Mouse (Mus musculus) ovary, postnatal 14 days (tissue): Measurements from ENCODE around the gene Hlcs.
"Not testable (repeated sequence)": the region's sequence is repeated elsewhere in the genome, so short reads cannot be mapped to it uniquely, and the experiment has no call there.

Experiments used
- DNase-seq: peaks from one replicate; pipeline ENCODE4 v3.0.0; 2022; ENCODE audit warnings: low spot score

The Hlcs gene

DNA sequence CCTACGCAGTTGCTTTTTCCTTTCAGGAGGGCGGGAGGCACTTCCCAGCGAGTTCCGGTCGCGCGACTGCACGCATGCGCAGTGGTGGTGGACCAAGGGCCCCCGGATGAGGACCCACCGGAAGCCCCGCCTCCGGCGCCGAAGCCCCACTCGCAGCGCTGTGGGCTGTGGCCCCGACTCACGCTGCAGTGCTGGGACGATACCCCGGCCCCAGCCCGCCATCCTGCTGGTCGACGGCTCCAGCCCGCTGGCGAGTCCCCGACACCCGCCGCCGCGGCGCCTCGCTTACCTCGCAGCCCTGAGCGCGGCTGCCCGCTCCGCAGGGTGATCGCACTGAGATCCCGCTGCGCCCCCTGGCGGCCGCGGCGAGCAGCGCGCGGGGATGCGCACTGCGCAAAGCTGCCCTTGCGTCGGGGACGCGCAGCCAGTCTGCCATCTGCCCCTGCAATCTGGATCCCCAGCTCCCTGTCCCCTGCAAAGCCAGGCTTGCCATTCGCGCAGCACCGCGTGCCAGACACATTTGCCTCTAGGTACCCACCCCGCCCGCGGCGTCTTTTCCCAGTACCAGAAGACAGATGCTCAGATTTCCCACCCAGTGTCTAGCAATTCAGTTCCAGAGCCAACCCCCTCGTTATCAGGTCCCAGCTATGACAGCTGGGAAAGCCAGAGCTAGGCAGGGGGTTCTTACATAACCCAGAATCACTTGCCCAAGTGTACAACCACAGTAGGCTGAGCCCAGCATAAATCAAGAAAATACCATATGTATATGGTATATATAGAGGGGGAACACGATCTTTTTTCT is at the start of gene Hlcs:
TSS of gene Hlcs (minus strand) at position 343 of the 802 bp plus-strand sequence.
- DNase-seq, result peak; percentile 96

DNA sequence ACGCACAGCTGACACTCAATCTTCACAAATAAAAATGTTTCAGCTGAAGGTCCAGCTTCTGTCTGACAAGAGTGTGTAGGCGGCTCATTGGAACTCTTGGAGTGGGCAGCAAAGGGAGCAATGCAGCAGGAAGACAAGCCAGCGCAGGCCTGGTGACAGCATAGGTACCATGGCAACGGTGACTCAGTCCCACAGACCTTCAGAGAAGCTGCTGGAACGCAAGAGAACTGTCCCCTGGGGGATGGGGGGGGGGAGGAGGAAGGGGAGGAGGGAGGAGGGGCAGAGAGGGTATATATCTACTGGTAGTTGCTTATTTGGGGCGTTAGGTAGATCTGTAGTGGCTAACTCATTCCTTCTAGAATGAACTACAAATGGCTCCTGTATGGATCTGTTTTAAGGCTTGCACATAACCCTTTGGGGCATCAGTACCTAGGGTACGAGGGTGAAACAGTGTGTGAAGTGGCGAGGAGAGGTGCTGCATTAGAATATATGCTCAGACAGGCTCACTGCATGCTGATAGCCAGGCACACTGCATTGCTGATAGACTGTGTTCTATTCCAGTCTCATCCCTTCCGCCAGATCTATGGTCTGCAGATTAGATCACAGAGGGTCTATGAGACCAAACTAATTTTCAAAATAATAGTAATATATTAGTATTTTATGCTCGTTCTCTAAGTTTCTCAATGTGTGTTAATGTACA is 49.0 kb upstream of the Hlcs start:
- DNase-seq, result no peak

DNA sequence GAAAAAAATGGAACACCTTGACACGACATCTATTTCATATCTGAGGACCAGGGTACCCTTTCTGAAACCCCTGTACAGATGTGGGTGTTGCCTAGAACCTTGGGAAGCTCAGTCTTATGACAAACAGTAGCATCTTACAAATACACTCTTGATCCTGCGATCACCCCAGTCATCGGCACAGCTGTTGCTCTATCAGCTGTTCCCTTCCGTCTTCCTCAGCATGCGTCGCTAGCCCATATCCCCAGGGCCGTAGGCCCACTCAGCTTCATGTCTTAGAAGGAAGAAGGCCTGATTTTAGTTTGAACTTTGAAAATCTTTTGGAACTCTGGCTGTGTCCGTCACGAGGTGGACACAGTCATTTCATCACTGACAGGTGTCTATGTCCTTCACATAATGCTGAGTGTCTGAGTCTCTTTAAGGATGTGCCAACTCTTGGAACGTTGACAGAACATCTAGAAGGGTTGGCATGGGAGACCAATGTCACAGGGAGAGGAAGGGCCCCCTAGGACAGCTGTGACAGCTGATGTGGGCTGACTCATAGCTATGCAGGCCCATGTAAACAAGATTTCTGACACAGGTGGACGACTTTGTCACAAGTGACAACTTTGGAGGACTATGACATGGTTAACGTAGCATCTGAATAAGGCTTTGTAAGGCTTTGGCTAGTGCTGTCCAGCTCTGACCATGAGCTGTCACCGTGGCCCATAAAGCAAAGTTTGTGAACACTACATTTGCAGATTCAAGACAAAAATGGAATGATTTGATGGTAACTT is 47.4 kb upstream of the Hlcs start:
- no peak for DNase-seq

GRCm38 (mm10) chr16:94358091-94358490 is 44.7 kb upstream of the Hlcs start:
- no peak for DNase-seq

DNA sequence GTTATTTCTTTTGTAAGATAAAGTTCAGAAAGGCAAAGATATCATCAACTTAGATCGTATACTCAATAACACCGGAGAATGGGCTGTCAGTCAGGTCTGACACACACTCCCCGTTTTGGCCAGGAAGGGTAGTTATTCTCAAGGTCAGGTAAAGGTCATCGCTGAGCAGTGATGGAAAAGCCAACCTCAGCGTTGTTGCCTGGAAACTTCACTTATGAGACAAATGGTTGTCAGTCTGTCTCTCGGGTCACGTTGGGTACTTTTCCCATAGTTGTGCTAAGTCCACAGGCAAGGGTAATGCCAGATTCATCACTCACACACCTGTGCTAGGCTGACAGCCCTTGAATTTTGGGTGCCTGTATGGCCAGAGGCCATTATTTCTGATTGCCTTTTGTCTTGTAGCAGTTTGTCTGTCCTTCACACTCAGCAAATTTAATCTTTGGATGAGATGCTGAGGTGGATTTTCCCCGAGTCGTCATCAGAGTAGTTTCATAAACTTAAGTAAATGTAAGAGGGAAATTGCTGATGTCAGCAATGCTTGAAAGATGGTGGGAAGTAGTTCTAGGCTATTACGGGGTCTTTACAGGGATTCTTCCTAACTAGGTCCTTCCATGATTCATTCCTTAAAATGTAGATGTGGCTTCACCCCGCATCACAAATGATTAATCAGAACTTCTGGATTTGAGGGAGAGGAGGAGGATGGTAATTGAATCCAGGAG is 43.6 kb upstream of the Hlcs start:
- DNase-seq, result no peak

GRCm38 (mm10) chr16:94356046-94356445 is 42.7 kb upstream of the Hlcs start:
- no peak for DNase-seq

- no peak for DNase-seq
These were observed 41.1 kb upstream of the Hlcs start for GRCm38 (mm10) chr16:94354450-94354849.

DNA sequence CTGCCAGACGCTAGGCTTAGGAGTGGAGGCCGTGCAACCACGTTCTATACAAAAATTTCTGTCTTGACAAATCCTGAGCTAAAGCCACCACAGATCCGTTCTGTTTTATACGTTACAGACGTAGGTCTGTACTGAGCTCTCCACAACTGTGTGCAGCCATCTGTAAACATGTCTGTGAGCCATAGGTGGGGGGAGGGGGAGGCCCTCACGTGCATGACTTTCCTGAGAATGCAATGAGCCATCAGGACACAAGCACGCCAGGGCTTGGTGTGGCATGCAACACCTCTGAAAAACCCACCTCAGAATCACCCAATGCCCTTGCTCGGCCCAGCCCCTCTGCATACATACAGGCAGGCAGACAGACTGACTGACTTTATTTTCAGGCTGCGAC is 36.9 kb upstream of the Hlcs start:
- no peak for DNase-seq

DNA sequence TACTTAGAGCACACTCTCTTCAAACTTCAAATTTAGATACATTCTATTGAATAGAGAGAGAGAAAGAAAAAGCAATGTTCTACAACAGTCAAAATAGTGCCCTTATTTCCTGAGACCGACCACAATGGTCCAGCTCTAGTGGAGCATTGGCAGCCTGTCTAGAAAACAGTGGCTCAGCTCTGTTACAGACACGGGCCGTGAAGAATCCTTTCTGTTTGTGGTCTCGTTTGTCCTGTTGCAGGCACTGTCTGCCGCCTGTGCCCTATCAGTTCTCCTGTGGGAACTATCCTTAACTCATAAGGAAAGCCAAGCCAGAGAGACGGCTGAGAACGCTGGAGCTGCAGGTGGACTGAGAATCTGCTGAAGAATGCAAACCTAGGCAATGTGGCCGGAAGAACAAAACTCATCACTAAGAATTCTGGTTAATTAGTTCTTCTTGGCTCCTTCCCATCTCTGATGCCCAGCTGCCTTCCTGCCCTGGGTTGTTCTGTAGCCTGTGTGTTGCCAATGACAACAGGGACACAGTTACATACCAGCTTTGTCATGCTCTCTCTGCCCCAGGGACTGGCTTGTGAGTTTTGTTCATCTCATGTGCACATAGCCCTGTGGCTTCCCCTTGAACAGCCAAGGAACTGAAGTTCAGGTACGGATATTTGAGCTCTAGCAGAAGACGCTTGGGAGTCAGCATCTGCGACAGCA is 36.4 kb upstream of the Hlcs start:
- no peak for DNase-seq

GRCm38 (mm10) chr16:94348779-94349178 is 35.4 kb upstream of the Hlcs start:
- DNase-seq, result no peak

- no peak for DNase-seq
These were observed 33.8 kb upstream of the Hlcs start for GRCm38 (mm10) chr16:94347080-94347731.

- DNase-seq, result no peak
These were observed 32.4 kb upstream of the Hlcs start for GRCm38 (mm10) chr16:94345733-94346132.

- DNase-seq, result not testable (repeated sequence)
These were observed 26.1 kb upstream of the Hlcs start for GRCm38 (mm10) chr16:94339164-94340160.

DNA sequence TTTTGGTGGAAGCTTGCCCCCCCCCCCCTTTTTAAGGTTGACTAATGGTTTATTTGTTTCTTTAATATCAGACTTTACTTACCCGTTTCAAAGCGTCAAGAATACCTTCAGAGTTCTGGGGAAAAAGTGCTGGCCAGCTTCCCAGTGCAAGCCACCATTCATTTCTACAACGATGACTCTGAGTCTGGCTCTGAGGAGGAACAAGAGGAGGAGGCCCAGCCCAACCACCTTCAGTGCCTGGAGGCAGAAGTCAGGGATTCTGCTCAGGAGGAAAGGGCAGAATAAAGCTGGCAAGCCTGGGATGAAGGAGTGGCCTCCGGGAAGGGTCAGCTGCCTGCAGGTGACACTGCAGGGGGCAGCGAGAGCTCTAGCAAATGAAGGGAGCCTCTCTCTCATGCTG is 22.3 kb upstream of the Hlcs start:
- no peak for DNase-seq

DNA sequence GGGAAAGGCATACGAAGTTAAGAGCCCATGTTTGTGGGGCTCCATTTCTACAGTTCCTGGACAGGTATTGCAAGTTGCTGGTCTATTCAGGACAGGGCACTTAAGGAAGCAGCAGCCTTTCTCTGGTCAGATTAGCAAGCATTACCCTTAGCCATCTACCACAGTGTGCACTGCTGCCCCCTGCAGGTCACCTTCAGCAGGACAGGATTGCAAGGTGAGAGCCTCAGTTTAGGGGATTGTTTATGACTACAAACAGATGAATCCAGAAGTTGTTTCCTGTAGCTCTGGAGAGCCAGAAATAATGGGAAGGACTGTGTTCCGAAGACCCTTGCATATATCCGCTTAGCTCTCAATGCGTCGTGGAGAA is 18.5 kb upstream of the Hlcs start:
- DNase-seq, result peak; percentile 52

GRCm38 (mm10) chr16:94331233-94331885 is 18.0 kb upstream of the Hlcs start:
- no peak for DNase-seq

DNA sequence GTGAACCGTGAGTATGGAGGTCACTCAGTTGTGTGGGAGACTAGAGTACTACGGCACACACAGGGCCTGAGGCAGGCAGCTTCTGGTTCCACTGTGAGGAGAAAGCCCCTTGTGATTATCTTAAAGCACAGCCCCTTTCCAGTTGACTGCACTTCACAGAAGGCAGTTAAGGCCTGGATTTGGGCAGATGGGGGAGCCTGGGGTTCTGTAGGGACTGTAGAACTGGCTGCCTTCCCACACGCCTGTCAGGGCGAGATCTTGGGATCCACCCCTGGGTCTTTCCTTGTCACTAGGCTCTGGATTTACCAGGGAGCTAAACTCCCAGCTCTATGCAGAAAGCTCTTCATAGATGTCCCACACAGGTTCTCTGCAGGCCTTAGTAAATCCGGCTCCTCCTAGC is 17.1 kb upstream of the Hlcs start:
- DNase-seq, result no peak

DNA sequence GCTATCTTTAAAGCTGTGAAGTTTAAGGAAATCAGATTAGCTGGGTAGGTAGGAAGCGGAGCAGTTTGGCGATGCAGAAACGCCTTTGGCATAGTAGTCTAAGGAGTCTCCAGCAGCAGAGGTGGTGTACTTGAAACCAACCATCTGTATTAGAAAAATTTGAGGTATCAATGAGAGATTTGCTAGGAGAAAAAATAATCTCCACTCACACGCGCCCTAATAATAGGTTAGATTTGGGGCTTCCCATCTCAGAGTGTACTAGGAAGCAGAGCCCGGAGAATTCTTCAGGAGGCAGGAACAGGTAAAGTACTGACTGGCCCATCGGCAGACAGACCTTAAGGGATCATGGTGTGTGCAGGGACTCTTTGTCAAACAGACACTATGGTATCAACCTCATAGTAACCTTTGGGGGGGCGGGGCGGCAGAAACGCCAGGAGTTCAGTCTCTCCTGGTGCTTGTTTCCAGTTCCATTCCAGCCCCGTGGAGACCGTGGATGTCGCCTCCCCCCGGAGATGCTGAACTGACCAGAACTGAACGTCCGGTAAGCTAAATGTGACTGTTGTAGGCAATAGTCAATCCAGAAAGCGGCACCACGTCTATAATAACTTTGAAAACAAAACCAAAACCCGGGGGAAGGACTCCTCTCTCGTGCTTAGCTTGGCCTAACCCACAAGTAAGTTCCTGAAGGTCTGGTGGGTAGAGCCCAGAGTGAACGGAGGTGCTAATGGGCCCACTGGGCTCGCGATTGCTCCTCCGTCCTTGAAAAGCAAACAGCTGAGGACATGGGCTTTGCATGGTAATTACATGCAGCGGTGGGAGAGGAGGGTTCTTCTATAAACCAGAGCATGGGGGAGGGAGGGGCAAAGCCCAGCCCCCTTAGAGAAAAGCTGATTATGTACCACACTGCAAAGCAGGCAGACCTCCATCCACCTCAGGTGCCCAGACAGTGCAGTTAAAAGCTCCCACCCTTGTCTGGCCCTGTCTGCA is 15.8 kb upstream of the Hlcs start:
- DNase-seq, result no peak
